Mouse (Mus musculus): ENCODE measurements around the gene Dnhd1.
A peak's percentile ranks its signal among the peaks of the same experiment; 100 is the strongest.

The Dnhd1 gene

DNA sequence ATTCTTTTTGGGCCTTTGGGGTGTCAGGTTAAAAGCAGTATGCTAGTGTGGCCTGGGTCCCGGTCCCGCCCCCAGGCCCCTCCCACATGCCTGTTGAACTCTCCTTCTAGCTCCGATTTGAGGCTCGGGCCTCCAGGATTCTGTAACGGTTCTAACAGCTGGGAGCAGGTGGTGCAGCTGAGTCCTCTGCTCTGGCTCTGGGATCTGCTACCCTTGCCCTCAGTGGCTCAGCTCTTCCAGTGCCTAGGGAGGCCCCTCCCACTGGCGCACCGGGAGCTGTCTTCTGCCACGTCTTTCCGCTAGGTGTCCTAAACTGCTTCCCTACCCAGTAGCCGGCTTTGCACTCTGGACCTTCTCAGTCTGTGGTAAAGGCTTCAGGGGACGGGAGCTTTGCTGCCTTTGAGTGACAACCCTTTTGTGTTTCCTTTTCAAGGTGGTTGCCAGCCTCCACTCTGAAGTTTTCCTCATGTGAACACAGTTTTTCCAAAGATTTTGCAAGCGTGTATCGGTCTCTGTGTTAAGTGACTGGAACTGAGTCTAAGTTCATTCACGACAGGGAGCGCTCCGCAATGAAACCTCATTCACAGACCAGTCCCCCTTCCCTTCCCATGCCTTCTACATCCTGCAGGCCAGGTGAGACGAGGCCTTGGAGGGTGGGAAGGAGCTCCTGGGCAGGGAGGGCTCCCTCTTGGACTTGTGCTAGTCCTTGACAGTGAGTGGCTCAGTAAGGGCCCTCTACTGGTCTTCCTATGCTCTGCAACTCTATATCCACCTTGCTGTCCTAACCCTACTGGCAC, at the start of gene Dnhd1:
Dnhd1 (plus strand) TSS at position 189 of the 797 bp plus-strand sequence.
- peak; percentile 79 for DNase-seq (ENCODE audit: extremely low spot score)

DNA sequence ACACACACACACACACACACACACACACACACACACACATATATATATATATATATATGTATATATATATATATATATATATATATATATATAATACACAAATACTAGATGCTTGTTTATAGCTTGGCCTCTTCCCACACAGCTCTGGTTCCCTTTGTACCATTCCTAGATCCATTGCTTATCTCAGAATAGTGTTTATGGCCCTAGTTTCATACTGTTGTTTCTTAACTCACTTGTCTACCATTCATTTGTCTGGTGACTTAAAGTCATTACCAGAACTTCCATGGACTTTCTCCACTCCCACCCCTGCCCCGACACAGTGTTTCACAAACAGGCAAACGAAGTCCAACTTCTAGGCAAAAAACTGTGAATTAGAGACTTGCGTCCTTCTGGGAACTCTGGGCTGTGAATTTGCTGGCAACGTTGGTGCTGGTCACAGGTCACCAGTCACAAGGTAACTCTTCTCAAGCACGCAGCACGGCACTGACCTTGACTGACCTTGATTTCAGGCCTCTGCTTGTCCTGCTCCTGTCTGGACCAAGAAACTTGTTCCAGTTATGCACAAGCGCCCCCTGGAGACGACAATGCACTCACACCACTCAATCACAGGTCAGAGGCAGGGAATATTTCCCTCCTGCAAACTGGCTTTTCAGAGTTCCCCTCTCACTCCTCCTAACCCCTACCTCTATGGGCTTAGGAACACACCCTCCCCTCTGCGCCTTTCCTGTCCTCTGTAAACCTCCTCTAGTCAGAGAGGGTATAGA, 47.6 kb upstream of the Dnhd1 start:
- peak; percentile 58 for DNase-seq (ENCODE audit: extremely low spot score)

DNA sequence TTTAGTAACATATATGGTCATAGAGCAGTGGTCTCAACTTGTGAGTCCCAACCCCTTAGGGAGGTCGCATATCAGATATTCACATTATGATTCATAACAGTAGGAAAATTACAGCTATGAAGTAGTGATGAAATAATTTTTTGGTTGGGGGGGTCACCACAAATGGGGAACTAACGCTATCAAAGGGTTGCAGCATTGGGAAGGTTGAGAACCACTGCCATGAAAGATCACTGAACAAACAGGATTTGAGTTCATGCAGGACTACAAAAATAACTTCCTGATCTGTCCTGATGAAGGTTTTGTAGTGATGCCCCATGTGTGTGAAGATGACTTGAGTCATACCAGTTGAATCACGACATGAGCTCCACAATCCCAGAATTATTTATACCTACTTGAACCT, 42.2 kb upstream of the Dnhd1 start:
- DNase-seq (ENCODE audit: extremely low spot score), result no peak

DNA sequence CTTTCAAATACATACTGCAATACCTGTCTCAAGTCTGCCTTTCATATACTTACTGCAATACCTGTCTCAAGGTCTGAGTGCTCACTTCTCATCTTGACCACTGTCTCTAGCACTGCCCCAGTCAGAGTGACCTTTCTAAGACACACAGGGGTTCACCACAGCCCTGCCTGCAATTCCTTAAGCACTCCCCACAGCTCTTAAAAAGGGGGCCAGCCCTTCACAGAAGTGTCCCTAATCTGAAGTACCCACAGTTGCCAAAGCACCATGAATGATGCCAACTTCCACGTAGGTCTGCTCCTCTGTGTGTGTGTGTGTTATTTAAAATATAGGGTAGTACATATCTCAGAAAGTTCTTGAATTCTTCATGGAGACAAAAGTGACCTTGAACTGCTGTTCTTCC, 38.9 kb upstream of the Dnhd1 start:
- DNase-seq (ENCODE audit: extremely low spot score), result no peak

DNA sequence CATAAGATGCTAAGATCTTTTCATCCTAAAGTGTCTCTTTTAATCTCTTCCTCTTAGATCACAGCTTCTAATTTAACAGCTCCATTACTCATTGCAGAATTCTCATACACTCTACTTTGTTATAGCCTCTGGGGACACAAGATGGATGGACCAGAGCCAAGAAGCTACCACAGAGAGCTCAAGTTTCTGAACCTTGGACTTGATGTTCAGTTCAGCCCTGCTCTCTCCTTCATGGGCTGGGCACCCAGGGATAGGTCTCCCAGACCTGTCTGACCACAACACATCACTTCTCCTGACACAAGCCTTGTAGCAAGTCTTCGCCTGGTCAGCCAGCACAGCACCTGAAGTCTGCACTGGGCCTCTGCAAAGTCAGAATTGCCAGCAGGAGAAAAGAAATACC, 36.2 kb upstream of the Dnhd1 start:
- no peak for DNase-seq (ENCODE audit: extremely low spot score)

DNA sequence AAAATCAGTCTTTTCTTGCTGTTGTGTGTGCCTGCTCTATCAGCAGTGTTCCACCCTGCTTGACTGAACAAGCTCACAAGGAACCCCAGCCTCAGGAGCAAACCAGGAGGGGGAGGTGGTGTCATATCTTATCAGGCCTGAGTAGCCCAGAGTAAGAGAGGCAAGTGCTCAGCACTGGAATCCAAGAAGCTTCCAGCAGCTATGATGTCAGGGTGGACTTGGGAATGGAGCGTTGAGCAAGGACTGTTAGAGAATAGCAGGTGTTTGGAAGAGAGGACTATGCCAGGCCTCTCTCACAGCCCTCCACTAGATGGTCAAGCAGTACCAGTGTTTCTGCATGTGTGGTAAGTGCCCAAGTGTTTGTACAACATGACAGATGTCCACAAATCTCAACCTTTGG, 34.9 kb upstream of the Dnhd1 start:
- no peak for DNase-seq (ENCODE audit: extremely low spot score)

DNA sequence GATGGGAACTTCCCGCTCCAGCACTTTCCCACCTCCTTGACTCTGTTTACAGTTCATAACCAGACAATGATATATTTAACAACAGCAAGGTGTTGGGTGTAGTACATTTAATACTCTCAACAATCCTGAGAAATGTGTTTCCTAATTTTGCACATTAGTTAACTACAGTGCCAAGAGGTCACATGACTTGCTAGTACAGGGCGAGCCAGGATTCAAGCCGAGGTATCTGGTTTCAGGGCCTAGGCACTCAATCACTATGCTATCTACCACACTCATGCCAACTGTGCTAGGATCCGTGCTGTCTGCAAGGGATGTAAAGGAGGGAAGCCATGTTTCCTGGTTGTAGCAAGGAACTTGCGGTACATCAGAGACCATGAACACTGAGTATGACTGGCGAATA, 34.1 kb upstream of the Dnhd1 start:
- no peak for DNase-seq (ENCODE audit: extremely low spot score)

DNA sequence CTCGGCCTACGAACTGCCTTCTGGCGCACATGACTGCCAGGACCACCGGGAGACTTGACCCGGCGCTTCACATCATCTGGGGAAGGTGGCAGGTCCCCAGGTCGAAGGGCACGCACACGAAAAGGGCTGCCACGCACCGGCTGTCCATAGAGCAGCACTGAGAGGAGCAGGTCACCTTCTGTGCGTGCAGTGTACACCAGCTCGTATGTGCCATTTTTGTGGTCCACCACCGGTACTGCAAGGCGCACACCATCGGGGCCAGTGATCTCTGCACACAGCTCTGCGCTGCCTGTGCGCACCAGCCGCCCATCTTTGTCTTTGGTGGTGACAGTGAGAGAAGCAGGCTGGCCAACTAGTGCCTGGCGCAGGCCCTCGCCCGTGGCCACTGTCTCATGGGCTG, 32.8 kb upstream of the Dnhd1 start:
- no peak for DNase-seq (ENCODE audit: extremely low spot score)

DNA sequence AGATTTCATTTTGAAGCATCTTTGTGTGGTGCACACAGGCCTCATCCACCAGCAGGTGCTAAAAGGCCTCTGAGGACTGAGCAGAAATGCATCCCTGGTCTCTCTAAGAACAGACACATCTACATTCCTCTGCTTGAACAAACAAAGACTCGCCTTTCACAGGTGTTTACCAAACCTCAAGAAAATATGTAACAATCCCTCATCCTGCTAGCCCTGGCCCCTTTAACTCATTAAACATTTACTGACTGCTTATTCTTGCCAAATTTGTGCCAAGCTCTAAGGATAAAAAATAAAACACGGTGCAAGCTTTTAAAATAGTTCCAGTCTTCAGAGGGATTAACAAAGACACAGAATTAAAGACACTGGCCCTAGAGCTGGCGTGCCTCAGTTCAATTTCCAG, 30.9 kb upstream of the Dnhd1 start:
- DNase-seq (ENCODE audit: extremely low spot score), result no peak

DNA sequence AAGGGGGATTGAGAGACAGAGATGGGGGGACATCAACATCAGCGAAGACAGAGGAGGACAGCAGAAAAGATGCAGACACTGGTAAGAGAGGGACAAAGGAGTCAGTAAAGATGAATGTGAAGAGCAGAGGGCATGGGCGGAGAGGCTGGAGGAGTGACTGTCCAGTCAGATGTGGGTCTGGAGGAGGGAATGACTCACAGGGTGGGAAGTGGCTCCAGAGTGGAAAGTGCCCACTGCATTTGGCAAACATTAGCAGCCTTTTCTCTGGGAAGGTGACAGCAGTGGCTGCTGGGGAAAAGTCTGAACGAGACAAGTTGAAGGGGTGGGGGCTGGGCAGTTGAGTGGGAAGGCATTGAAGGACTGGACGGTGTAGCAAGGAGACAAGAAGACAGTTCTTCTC, 29.6 kb upstream of the Dnhd1 start:
- no peak for DNase-seq (ENCODE audit: extremely low spot score)

DNA sequence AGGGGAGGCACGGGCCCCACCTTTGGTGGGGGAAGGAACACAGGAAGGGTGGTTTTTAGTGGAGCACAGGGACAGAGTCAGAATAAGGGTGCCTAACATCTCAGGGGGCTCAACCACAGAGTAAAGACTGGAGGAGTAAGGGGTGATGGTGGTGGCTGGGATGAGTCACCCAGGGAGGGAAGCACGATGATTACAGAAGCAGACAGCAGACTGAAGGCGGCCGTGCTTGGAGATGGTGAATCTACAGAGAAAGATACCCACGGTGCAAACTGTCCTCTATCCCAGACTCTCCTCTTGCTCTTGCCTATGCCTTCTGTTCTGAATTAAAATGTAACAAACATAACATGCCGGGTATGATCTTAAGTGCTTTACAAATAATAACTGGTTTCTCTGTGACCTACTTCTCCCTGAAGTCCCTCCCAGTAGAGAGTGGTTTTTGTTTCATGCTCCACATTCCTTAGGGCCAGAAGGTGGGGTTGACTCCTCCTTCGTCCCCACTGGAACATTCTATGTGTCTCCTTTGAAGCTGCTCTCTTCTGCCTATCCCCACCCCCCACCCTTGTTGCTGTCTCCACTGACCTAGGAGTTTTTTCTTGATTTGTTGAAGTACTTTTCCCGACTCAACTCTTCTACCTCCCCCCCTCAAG, 28.9 kb upstream of the Dnhd1 start:
- DNase-seq (ENCODE audit: extremely low spot score), result no peak

DNA sequence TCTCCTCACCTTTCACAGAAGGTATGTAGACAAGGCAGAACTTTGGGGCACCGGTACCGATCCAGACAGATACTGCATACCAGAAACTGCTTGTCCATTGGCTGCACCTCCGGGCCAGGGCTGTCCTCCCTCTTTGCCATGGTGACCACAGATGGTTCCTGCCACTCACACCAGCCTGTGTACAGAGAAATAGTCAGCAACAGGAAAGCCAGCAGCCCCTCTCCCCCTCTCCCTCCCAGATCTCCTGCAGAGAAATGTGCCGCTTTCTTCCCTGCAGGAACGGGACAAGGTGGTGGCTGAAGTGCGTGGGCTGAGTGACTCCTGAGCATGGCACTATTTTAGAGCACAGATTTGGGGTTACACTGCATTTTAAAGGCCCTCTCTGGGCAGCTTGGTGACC, 25.2 kb upstream of the Dnhd1 start:
- no peak for DNase-seq (ENCODE audit: extremely low spot score)

DNA sequence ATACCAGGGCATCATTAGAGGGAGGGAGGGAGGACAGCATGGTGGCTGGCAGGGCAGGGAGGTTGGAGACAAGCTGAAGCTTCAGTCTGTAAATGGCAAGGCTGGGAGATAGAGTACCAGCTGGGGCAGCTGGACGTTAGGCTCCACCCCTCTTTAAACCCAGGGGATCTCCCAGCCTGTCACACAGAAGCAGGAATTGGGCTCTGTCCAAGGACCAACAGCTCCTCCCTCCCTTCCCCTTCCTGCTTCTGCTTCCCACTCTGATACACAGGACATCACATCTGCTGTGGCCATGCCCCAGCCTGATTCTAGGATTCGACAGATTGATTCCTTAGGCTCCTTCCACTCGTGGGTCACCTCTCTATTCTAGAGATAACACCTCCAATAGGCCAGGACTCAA, 22.0 kb upstream of the Dnhd1 start:
- DNase-seq (ENCODE audit: extremely low spot score), result no peak

DNA sequence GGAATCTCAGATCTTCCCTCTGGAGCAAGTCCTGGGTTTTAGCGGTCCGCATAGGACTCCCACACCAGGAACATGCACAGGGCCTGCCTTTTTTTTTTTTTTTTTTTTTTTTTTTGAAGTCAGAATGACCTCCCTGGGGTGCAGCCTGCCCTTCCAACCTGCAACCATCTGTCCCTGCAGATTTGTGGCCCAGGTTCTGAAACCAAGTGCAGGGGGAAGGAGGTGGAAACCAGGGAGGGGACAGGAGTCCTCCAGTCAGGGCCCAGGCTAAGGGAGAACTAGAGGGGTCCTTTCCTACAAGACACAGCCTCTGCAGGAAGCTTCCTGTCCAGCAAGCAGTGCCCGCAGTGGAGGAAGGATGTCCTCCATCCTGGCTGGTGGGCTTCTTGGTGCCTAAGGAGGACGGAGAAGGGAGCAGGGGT, 18.1 kb upstream of the Dnhd1 start:
- DNase-seq (ENCODE audit: extremely low spot score), result peak; percentile 35

DNA sequence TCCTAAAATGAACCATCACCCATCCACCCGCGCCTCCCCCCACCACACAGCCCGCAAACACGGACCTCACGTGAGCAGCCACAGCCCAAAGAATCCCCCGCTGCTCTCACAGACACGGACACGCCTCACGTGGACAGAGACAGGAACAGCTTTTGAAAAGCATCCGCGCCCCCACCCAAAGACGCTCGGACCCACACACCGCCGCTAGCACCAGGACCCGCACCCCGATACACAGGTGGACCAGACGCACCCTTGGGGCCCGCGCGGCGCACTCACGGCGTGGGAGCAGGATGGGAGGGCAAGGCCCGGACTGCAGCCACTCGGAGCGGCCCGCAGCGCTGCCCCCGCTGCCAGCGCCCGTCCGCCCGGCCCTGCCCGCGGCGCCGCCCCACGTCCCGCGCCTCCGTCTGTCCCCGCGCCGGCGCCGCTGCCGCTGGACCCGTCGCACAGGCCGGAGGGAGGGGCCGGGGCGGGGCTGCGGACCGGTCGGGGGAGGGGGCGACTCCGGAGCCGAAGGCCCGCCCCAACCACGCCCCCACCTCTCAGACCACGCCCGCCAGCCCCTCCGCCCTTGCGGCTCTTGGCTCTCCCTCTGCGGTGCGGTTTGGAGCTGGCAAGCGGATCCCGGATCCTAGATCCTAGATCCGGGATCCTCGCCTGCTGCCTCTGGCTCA, 17.4 kb upstream of the Dnhd1 start, which contains the start of gene Trim3:
Trim3 (minus strand) TSS at position 445 of the 674 bp plus-strand sequence.
- peak; percentile 93 for DNase-seq (ENCODE audit: extremely low spot score)

DNA sequence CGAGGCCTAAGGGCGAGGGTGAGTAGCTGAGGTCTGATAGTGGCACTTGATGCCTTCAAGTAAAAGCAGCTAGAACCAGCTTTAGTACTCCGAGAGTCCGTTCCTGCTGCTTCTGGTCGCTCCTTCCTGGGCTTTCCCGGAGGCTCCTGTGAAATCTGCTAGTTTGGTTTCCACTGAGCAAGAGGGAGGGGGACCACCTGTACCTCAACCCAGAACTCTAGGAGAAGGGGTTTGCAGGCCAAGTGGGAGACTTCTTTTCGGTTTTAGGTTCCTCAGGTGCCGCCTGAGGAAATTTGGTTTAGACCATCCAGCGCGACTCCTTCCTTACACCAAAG, 16.9 kb upstream of the Dnhd1 start:
- DNase-seq (ENCODE audit: extremely low spot score), result no peak

DNA sequence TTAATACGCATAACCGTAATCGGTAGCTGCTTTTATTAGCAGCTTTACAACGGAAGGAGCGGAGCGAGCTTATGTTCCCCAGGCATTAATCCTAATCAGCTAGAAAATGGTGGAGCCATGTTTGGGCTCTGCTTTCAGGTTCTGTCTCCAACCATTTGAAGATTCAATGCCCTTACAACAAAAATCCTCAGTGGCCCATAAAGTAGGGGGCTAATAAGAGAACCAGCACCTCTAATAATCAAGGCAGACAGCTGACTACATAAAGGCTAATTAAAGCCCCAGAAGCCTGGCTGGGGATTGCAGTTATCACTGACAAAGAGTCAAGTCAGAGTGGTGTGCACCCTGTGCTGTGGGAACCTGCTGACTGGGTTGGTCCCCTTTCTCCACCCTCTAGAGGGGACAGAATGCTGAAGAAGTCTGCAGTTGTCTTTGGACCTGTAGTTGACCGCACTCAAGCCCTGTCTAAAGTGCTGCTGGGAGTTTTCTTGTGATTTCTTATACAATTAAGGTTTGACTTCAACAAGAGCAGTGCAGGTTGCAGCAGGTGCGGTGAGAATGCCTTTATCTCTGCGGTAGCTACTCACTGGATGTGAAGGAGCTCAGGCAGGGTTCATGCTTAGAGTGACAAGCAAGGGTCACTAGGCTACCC, 16.2 kb upstream of the Dnhd1 start:
- DNase-seq (ENCODE audit: extremely low spot score), result no peak

DNA sequence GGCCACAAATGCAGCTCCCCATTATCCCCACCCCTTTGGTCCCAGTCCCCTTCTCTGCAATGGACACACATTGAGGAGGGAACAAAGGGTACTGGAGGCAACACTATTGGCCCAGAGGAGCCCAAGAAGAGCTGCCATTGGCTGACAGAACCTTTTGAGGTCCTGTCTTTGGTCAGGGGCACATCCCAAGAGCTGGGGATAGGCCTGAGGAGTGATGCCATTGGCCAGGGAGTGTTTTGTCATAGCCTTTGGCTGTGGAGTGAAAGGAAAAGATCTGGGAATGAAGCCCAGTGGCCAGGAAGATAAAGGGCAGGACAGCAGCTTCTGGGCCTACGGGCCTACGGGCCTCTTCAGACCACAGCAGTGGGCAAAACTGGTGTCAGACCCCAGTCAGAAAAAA, 14.9 kb upstream of the Dnhd1 start:
- DNase-seq (ENCODE audit: extremely low spot score), result no peak

DNA sequence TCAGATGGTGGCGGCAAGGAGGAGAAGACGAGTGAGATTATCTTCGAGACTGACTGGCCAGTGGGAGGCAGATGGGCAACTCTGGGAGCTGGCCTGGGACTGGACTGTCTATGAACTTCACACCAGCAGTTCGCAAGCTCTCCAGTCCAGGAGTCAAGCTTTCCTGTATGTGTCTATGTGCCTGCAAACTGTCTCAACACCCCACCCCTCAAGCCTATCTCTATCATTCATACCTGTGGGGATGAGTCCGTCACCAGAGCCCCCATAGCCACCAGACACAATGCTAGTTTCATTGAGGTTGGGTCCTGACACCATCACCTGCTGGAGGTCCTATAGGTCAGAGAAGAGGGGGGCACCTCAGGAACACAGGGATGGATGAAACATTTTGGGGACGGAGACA, 11.9 kb upstream of the Dnhd1 start:
- DNase-seq (ENCODE audit: extremely low spot score), result no peak

DNA sequence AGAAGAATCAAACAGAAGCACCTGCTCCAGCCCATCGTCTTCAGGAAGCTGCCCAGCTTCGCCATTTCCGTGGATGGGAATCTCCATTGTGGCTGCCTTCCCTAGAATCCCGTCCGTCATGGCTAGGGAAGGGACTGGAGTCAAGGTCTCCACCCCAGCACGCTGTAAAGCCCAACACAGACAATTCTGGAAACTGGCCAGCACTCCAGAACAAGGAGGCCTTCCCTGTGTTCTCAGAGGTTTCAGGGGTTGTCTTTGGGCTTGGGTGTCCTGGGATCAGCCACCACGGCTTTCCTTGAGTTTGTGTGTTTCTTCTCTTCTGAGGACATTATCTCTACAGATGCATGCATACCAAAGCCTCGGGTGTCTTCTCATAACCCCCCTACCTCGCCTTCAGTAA, 11.3 kb upstream of the Dnhd1 start:
- no peak for DNase-seq (ENCODE audit: extremely low spot score)

DNA sequence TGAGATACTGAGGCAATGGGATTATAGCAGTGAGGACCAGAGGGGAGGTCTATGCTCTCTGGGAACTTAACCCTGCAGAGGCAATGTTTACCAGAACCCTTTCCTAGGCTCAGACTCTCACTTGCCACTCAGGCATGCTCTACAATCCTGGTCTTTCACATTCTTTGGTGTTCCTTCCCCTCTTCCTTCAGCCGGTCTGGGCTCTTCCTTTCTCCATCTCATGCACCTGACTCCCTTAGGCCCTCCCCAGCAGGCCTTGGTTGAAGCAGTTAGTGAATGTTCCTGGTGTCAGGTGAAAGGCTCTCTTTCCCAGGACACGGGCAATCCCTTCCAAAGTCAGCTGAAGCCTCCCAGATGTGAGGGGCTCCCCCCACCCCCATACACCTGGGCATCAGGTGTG, 10.9 kb upstream of the Dnhd1 start, which contains the start of gene Timm10b:
Timm10b (plus strand) TSS at position 301 of the 400 bp plus-strand sequence.
- no peak for DNase-seq (ENCODE audit: extremely low spot score)

Measured in embryo, embryonic 9.5 days (tissue).